Mouse (Mus musculus) retina, embryonic 14.5 days (tissue): ENCODE measurements around the gene Triml1.

Source experiments
- DNase-seq: peaks from one replicate; pipeline ENCODE4 v3.0.0-alpha.2; 2015; ENCODE audit warnings: low spot score

The Triml1 gene

DNA sequence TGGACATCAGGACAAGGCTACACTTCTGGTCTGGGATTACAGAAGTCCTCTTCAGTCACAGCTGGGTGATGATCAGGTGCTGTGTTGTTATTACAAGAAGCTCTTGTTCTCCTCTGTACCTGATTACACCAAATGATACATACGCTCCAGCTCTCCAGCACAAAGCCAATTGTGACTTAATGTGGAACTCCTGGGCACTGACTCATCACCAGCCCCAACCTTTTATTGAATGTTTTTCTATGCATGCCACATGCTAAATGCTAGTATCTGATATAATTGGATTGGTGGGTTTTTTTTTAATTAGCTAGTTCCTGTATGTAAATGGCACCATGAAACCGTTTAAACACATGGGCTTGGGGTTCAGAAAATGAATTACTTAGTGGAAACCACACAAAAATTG is at the start of gene Triml1:
TSS of gene Triml1 (minus strand) at position 101 of the 400 bp plus-strand sequence.
- no peak for DNase-seq

DNA sequence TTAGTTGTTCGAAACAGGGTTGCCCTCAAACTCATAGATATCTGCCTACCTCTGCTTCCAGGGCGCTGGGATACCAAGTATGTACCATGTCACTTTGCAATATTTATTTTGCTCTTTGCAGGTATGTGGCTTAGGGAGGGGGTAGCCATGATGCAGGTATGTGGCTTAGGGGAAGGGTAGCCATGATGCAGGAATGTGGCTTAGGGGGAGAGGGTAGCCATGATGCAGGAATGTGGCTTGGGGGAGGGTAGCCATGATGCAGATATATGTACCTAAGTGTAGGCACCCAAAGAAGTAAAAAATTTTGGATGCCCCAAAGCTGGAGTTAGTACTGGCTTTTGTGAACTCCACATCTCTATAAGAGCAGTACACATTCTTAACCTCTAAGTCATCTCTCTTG is 41.0 kb upstream of the Triml1 start:
- no peak for DNase-seq

DNA sequence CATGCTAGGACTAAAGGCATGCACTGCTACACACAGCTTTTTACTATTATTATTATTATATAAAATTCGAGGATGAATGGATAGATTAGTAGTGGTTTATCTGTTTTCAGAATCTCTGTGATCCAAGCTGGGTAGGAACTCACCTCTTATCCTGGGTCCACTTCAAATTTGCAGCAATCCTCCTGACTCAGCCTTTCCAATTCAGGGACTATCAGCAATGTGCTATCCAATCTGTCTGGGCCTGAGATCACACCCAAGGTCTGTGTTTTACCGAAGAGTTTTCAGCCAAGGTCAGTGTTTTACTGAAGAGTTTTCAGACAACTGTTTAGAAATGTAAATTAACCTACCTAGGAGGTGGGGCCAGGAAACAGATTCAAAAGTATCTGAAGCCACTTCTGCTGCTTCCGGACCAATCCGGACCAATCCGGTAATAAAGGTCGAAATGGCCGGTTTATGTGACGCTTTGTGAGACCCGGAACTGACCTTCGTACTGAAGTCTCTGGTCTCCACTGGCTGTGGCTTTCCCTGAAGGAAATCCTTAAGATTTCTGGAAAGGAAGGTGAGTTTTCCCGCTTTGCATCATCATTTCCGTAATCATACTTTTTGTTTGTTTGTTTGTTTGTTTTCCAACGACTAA is 38.9 kb upstream of the Triml1 start, which contains the start of gene Triml2:
TSS of gene Triml2 (plus strand) at position 488 of the 637 bp plus-strand sequence.
- no peak for DNase-seq

DNA sequence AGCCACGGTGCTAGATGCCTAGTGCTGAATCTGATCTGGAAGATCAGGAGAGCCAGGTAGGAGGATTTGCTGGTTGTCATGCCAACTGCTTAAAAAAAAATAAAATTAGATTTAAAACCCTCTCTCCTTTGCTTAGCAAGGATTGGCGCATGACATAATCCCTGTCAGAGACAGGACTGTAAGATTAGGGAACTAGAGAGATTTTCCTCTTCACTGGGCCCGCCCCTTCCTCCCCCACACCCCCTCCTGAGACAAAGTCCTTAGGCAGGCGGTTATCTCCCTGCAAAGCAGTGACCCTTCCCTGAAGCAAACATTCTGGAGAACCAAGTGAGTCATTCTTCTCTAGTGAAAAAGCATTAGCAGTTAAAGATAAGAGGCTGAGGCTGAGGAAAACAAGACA is 37.9 kb upstream of the Triml1 start:
- no peak for DNase-seq

DNA sequence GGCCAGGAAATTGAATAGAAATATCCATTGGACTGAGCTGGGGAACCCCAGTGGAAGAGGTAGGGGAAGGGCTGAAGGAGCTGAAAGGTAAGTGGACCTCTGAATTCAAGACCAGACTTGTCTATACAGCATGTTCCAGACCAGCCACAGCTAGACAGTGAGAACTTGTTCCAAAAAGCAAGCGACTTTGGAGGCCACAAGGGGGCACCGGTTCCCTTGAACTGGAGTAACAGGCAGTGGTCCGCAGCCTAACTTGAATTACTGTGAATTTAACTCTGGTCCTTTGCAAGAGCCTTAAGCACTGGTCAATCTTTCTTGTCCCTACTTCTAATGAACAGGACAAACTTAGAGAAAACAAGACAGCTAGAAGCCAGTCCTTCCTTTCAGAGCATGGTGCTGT is 37.0 kb upstream of the Triml1 start:
- DNase-seq, result no peak

DNA sequence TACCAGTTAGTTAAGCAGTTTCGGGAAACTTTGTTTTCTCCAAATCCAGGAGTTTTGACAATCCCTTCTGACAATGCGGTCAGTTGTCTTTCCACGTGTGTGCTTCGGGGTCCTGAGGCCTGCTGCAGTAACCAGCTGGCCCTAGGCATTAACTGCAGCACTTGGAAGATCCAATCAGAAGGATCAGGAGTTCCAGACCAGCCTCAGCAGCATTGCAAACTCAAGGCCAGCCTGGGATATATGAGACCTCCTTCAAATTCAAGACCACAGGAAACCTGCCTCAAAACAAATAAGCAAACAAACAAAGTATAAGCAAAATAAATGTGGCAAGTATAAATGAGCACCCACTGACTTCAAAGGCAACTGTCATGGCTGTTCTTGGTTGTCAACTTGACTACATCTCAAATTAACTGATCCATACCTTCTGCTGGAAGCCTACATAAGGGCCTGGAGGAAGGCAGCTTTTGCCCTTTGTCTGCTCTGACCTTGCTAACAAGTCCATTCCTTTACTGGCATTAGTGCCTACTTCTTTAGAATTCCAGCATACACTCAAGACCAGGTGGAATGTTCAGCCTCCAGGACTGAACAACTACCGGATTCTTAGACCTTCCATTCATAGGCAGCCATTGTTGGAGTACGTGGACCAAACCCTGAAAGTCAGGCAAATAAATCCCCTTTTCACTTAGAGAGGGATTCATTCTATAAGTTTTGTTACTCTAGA is 35.6 kb upstream of the Triml1 start:
- no peak for DNase-seq

DNA sequence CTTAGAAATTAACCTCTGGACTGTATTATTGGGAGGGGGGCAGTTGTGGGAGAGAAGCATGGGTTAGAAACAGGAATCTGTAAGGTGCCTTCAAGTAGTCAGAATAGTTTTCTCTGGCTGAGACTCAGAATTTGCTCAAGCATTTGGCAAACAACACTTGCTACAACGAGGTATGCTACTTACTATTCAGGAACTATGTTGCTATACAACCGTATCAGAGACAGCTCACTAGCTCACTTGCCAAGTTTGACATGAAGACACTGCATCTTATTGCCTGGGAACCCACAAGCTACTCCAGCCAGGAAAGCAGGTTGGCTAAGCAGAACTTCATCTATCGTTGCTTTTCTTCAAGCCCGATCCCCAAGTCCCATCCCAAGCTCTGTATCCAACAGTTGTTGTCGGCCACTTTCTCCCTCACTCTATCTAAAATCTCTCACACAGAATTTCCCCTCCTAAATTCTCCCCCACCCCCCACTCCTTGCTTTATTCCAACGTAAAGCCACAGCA is 28.0 kb upstream of the Triml1 start:
- no peak for DNase-seq

DNA sequence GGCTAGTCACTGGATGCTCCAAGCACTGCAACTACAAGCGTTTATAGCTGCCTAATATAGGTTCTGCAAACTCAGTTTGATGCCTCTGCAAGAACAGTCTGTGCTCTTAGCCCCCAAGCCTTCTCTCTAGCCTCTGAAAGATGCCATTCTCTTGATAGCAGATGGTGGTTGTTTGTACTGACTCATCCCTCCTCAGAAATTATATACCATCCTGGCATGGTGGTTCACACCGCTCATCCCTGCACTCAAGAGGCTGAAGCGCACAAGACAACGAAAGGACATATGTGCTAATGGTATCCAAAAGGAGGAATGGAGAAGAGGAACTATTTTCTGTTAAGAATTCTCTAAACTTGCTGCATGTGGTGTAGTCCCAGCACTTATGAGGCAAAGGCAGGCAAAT is 26.8 kb upstream of the Triml1 start:
- DNase-seq, result no peak

DNA sequence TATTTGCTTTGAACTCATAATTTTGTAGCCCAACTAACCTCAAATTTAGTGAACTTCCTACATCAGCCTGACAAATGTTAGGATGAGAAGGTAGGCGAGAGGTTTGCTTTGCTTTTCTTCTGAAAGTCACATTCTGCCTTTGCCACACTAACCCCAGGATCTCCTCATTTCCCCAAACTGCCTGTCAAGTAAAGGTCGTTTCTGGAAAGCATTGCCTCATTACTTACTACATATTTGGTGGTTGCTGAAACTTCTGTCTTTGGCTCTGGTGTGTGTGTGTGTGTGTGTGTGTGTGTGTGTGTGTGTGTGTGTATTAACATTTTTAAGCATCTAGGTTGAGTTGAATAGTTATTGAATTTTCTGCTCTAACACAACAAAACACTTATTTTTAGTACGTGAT is 23.2 kb upstream of the Triml1 start:
- DNase-seq, result no peak

DNA sequence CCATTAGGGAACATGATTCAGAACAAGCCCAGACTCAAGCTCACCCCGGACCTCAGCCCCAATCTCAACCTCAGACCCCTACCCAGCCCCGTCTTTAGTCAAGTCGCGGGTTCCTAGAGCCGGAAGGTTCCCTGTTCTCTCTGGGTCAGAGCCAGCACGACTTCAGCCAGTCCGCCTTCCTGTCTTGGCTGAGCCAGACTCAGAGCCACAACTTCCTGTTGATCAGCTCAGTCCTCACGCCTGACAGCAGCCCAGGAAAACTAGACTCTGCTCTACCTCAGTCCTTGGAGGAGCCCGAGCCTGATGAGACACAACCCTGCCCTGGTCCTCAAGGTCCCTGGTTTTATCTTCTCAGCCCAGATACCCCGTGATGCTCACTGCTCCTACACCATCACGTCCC is 22.0 kb upstream of the Triml1 start:
- no peak for DNase-seq

DNA sequence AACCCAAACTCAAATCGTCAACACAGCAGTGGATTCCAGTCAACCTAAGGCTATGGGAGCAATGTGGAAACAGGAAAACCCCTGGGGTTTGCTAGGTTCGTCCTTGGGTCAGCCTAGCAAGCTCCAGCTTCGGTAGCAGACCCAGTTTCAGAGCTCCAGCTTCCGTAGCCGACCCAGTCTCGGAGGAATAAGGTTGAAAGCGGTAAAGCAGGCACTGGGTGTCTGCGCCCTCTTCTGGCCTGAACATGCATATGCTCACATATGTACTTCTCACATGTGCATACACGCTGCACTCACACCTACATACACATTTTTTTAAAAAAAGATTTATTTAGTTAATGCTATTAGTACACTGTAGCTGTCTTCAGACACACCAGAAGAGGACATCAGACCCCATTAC is 8.0 kb upstream of the Triml1 start:
- no peak for DNase-seq

DNA sequence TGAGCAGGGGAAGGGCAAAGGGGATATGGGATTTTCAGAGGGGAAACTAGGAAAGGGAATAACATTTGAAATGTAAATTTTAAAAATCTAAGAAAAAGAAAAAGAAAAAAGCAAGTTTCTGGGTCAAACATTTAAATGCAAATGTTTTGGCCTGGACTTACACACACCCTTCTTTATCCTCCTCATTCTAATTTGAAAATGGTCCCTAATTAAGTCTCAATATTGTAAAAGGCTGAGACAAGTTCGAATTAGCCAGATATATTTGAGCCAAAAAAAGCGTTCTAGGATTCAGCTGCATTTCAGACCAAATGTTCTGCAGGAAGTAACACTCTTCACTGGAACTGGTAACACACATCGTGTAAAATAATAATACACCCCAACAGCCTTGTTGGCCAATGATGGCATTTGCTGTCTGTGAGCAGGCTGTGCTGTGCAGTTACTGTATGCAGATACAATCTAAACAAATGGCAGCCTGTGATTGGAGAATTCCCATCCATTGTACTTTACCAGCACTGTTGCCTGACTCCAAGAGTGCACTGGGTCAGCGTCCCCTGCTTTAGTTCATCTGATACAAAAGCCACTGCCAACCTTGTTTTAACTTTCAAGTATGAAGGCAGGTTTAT is 30.0 kb downstream of the Triml1 start:
- DNase-seq, result no peak
